Mouse (Mus musculus) myocyte (in vitro differentiated cells): ENCODE measurements around the gene Lpp. TPM values are rescaled to one million over a fixed set of nuclear protein-coding genes. Genes with fewer than 3 reads are reported as not detected.

ENCODE experiments used
- H3K27me3 ChIP-seq: one replicate; pipeline ENCODE4 v1.6.1; 2011; ENCODE audit not compliant: control insufficient read depth, insufficient read depth, insufficient read length
- H3K36me3 ChIP-seq: one replicate; pipeline ENCODE4 v1.6.1; 2011; ENCODE audit not compliant: control insufficient read depth, insufficient read depth
- H3K4me2 ChIP-seq: one replicate; pipeline ENCODE4 v1.6.1; 2011; ENCODE audit warnings: low read depth, control low read depth
- H3K4me3 ChIP-seq: one replicate; pipeline ENCODE4 v1.5.1; 2011; ENCODE audit warnings: mild to moderate bottlenecking, control low read depth, moderate library complexity
- H3K79me2 ChIP-seq: one replicate; pipeline ENCODE4 v1.6.1; 2011; ENCODE audit not compliant: control insufficient read depth, insufficient read depth
- H3ac ChIP-seq: one replicate; pipeline ENCODE4 v1.6.1; 2011; ENCODE audit not compliant: control insufficient read depth, insufficient read length
- CEBPB ChIP-seq: IDR thresholded peaks from 2 replicates; pipeline ENCODE4 v1.6.1; 2011; ENCODE audit warnings: mild to moderate bottlenecking, moderate library complexity; ENCODE audit not compliant: poor library complexity, insufficient read depth, severe bottlenecking
- E2F4 ChIP-seq: IDR thresholded peaks from one replicate; pipeline ENCODE4 v1.6.1; 2011; ENCODE audit warnings: mild to moderate bottlenecking, control low read depth, moderate library complexity; ENCODE audit not compliant: insufficient read depth
- MAX ChIP-seq: IDR thresholded peaks from one replicate; pipeline ENCODE4 v1.6.1; 2011; ENCODE audit warnings: low read depth, mild to moderate bottlenecking, control low read depth
- MYOD1 ChIP-seq, 3 experiments: IDR thresholded peaks; one replicate each; pipeline ENCODE4 v1.6.1; 2011; ENCODE audit warnings: control low read depth in 2 of 3, low read depth in 2 of 3, mild to moderate bottlenecking in 2 of 3, moderate library complexity in 1 of 3; ENCODE audit not compliant: insufficient read length in 2 of 3, control insufficient read depth in 1 of 3
- MYOG ChIP-seq, 3 experiments: IDR thresholded peaks; one replicate each; pipeline ENCODE4 v1.6.1; 2011; ENCODE audit warnings: control low read depth in 2 of 3, low read depth in 2 of 3, mild to moderate bottlenecking in 2 of 3; ENCODE audit not compliant: insufficient read length in 2 of 3, control insufficient read depth in 1 of 3, insufficient read depth in 1 of 3
- POLR2A ChIP-seq: IDR thresholded peaks from one replicate; pipeline ENCODE4 v1.6.1; 2011; ENCODE audit warnings: low read depth, mild to moderate bottlenecking, control low read depth, moderate library complexity; ENCODE audit not compliant: insufficient read length
- POLR2AphosphoS2 ChIP-seq: IDR thresholded peaks from one replicate; pipeline ENCODE4 v1.6.1; 2011; ENCODE audit warnings: low read depth, control low read depth; ENCODE audit not compliant: insufficient read length
- REST ChIP-seq: IDR thresholded peaks from one replicate; pipeline ENCODE4 v1.6.1; 2011; ENCODE audit warnings: mild to moderate bottlenecking, control low read depth, moderate library complexity; ENCODE audit not compliant: insufficient read depth, insufficient read length
- SRF ChIP-seq: IDR thresholded peaks from one replicate; pipeline ENCODE4 v1.6.1; 2011; ENCODE audit warnings: low read depth; ENCODE audit not compliant: control insufficient read depth, insufficient read length
- TCF12 ChIP-seq: IDR thresholded peaks from one replicate; pipeline ENCODE4 v1.6.1; 2011; ENCODE audit warnings: mild to moderate bottlenecking, control low read depth; ENCODE audit not compliant: poor library complexity, insufficient read depth, severe bottlenecking
- TCF3 ChIP-seq: IDR thresholded peaks from one replicate; pipeline ENCODE4 v1.6.1; 2011; ENCODE audit warnings: low read depth, control low read depth; ENCODE audit not compliant: insufficient read length
- USF1 ChIP-seq: IDR thresholded peaks from one replicate; pipeline ENCODE4 v1.6.1; 2011; ENCODE audit warnings: low read depth, mild to moderate bottlenecking, control low read depth, moderate library complexity
- polyA plus RNA-seq: library from polyadenylated mRNA; unstranded; fragments of >200 nt; fragmentation: generic; extraction: Trizol; gene quantifications from one replicate; pipeline ENCODE4 v1.2.1, GENCODE M21; 2012; ENCODE audit warnings: missing spikeins

Lpp gene
- polyA plus RNA-seq, 1 experiment, result 4.8 TPM

DNA sequence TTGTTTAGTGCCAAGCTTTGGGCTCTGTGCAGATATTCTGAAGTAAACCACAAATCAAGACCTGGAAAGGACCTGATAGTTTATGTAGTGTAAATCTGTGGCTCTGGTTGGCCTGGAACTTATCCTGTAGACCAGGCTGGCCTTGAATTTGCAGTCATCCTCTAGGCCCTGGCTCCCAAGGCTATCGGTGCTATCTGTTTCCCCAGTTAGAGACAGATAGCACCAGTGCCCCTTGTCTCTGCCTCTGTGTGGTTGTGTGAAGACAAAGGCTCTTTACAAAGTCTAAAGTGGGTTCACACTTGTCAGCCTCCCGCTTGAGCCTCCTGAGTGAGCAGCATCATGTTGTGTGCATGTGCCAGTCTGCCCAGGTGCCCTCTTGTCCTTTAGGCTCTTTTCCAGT, 104.1 kb downstream of the Lpp start:
- Histone ChIP-seq H3ac (no peak overlapping the region), H3K27me3 (no peaks in the 10 kb centered on the region), H3K36me3 (no peaks in the 10 kb centered on the region), H3K4me2 (peak overlapping the region; percentile 50), H3K4me3 (no peak overlapping the region), H3K79me2 (peaks cover 48% of the 10 kb centered on the region)
- no peak for TF ChIP-seq REST

DNA sequence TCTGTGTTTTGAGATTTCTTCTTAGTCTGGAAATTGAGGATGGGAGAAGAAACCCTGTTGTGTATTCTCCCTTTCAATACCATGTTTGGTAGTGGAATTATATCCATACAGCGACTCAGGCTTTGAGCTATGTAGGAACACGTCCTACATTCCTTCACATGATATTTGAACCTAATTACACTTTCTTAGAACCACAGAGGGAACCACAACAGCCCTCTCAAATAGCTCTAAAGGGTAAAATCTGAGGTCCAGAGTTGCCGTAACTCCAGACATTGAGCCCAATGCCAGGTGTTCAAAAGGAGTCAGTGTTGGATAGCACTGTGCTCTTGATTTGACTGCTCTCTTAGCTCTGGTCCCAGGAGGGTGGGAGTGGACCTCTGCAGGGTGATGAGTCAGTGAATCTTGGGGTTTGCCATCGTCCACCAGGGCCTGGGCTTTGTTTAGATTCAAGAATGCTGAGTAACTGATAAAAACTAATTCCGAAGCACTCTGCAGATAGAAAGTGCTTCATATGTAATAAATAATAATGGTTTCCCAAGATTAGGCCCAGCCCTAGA, 104.9 kb downstream of the Lpp start:
- Histone ChIP-seq H3K79me2 (peaks cover 48% of the 10 kb centered on the region), H3K4me2 (peak overlapping the region; percentile 28), H3K27me3 (no peaks in the 10 kb centered on the region), H3ac (no peak overlapping the region), H3K36me3 (no peaks in the 10 kb centered on the region), H3K4me3 (no peak overlapping the region)
- TF ChIP-seq CEBPB (0 out of 2 replicates have a peak, but pooled peaks have one; percentile 20), MYOD1 (IDR thresholded peaks at IDR 0.05; ENCODE audit: control insufficient read depth in 1 of 3, insufficient read length in 2 of 3, low read depth in 2 of 3) (peak in 2 of 3 experiments; percentile 72 to 83), TCF12 (peak; percentile 34), E2F4 (no peak), MYOG (IDR thresholded peaks at IDR 0.05; ENCODE audit: control insufficient read depth in 1 of 3, insufficient read depth in 1 of 3, insufficient read length in 2 of 3, low read depth in 2 of 3) (peak in 1 of 3 experiments; percentile 18)

DNA sequence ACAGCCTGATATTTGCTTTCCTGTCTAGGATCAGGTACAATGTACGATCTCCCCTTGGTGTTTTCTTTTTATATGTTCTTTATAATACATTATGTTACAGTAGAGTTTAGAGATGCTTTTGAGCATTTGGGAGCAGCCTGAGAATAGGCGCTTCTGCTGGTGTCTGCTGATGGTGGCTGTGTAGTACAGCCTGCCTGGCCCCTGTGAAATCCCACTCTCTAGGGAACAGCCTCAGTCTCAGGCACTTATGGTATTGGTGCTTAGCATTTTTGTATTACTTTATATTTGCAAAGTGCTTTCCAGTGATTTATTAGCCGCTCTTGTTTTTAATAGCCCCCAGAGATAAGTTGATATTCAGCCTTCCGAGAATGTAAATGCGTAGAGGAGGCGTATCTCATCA, 107.9 kb downstream of the Lpp start:
- H3ac ChIP-seq, result no peak overlapping the region
- H3K79me2 ChIP-seq, result peaks cover 65% of the 10 kb centered on the region
- H3K4me2 ChIP-seq, result no peak overlapping the region
- no peaks in the 10 kb centered on the region for H3K27me3 ChIP-seq
- no peak overlapping the region for H3K4me3 ChIP-seq
- TF ChIP-seq MYOG (IDR thresholded peaks at IDR 0.05; ENCODE audit: control insufficient read depth in 1 of 3, insufficient read depth in 1 of 3, insufficient read length in 2 of 3, low read depth in 2 of 3) (no peak), USF1 (no peak), E2F4 (no peak), CEBPB (no peak), MAX (no peak), TCF3 (no peak), MYOD1 (IDR thresholded peaks at IDR 0.05; ENCODE audit: control insufficient read depth in 1 of 3, insufficient read length in 2 of 3, low read depth in 2 of 3) (no peak), POLR2A (no peak), TCF12 (no peak), POLR2AphosphoS2 (no peak), SRF (no peak), REST (no peak)
- no peaks in the 10 kb centered on the region for H3K36me3 ChIP-seq

DNA sequence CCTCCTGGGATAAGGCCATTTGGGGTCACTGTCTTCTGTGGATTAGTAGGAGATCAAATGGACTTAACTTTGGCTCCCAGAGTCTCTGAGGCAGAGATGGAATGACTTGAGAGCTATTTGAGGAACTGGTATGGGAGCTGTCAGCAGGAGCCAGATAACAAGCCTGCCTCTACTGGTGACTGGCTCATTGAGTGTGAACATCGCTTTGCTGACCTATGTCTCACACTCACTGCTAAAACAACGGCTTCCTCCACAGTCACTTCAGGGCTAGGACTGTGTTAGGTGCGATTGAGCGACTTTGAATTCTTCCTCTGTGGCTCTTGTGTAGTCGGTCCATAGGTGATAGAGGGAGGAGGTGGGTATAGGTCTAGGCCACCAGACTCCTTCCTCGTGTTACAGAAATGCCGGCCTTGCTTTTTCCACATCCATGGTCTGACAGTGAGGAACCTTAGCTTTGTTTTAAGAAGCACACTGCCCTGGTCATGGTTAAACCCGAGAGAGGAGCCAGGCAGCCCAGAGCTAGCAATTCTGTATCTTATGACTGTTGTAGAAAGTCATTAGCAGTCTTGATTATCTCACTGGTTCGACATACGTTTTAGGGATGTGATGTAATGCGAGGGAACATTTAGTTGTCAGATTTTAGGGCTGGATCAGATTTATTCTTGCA, 108.5 kb downstream of the Lpp start:
- H3K4me2 ChIP-seq, result no peak overlapping the region
- no peak overlapping the region for H3K4me3 ChIP-seq

DNA sequence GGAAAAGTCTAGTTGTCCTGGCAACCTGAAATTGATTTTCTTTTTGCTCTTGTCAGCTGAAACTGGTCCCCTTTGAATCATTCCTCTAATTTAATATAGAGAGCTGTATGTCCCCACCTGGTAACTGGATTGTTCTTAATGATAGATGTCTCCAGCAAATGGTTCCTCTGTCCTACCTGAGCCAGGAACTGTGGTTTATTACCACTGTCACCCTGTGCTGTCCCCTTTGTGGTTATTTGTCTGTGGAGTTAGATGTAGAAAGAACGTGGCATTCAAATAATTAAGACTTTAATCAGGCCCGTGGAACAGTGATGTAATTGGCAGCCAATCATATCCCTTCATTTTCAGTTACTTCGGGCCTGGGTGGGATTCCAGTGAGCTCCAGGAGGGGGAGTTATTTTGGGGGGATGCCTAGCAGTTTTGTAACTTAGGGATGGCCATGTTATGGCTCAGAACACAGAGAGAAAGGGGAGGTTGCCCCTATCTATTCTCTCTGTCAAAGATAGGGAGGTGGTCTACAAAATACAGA, 109.1 kb downstream of the Lpp start:
- TF ChIP-seq REST, result no peak
- TF ChIP-seq POLR2A, result no peak
- no peak for TF ChIP-seq MYOG (IDR thresholded peaks at IDR 0.05; ENCODE audit: control insufficient read depth in 1 of 3, insufficient read depth in 1 of 3, insufficient read length in 2 of 3, low read depth in 2 of 3)
- no peak for TF ChIP-seq E2F4
- no peak for TF ChIP-seq MAX
- Histone ChIP-seq H3K4me2 (no peak overlapping the region), H3K79me2 (peaks cover 77% of the 10 kb centered on the region), H3K4me3 (no peak overlapping the region), H3K27me3 (no peaks in the 10 kb centered on the region), H3ac (no peak overlapping the region), H3K36me3 (no peaks in the 10 kb centered on the region)

More for the DNA sequence above, 108.5 kb downstream of the Lpp start:
- Histone ChIP-seq H3K27me3 (no peaks in the 10 kb centered on the region), H3ac (no peak overlapping the region), H3K79me2 (peaks cover 71% of the 10 kb centered on the region), H3K36me3 (no peaks in the 10 kb centered on the region)
- TF ChIP-seq MYOG (IDR thresholded peaks at IDR 0.05; ENCODE audit: control insufficient read depth in 1 of 3, insufficient read depth in 1 of 3, insufficient read length in 2 of 3, low read depth in 2 of 3), result no peak
- no peak for TF ChIP-seq MAX
- TF ChIP-seq REST, result no peak
- TF ChIP-seq POLR2A, result no peak
- TF ChIP-seq POLR2AphosphoS2, result no peak
- no peak for TF ChIP-seq E2F4
- no peak for TF ChIP-seq USF1
- no peak for TF ChIP-seq MYOD1 (IDR thresholded peaks at IDR 0.05; ENCODE audit: control insufficient read depth in 1 of 3, insufficient read length in 2 of 3, low read depth in 2 of 3)
- no peak for TF ChIP-seq SRF
- no peak for TF ChIP-seq TCF12
- TF ChIP-seq CEBPB, result no peak
- TF ChIP-seq TCF3, result no peak
